Mouse (Mus musculus): ENCODE data around the gene Wfdc21.

DNA sequence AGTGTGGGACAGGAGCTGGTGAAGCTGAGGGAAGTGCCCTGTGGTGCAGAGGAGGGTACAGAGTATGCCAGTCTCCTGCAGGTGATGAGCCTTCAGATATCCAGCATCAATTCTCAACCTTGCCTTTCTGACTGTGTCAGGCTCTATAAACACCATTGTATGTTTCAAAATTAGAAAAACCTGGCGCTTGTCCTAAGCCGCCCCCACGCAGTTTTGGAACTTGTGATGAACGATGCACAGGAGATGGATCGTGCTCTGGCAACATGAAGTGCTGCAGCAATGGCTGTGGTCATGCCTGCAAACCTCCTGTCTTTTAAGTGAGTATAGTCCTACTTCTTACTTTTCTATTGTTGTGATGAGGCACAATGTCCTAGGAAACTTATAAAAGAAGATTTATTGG lies 37.1 kb upstream of the Wfdc21 start:
- TF ChIP-seq POLR2A (IDR thresholded peaks at IDR 0.05; ENCODE audit: extremely low read depth, insufficient read depth, low read length) (no peak), CTCF (IDR thresholded peaks at IDR 0.05; ENCODE audit: extremely low read depth, insufficient read depth, low read length) (no peak)
